Mouse (Mus musculus) neural tube, embryonic 11.5 days (tissue): ENCODE results near the gene Ms4a18. TPM values are rescaled to one million over a fixed set of nuclear protein-coding genes. Genes with fewer than 3 reads are reported as not detected.

ENCODE experiments used
- ATAC-seq: fragments of 200-750 bp; cut with Nextera tagmentation; 2 replicates; pipeline ENCODE4 v1.8.0; 2017; ENCODE audit warnings: moderate number of reproducible peaks, mild to moderate bottlenecking, moderate TSS enrichment, moderate library complexity; ENCODE audit not compliant: insufficient read depth, low FRiP score, low TSS enrichment
- DNase-seq: peaks from one replicate; pipeline ENCODE4 v3.0.0-alpha.2; 2015; ENCODE audit warnings: low spot score
- H3K27ac ChIP-seq: fragments of 300-500 bp; sonication (generic); 2 replicates; pipeline ENCODE4 v1.5.1; 2014; ENCODE audit warnings: low read depth, mild to moderate bottlenecking, low read length
- H3K27me3 ChIP-seq: fragments of 300-500 bp; sonication (generic); 2 replicates; pipeline ENCODE4 v1.6.1; 2014; ENCODE audit warnings: mild to moderate bottlenecking, low read length, mixed read lengths; ENCODE audit not compliant: control insufficient read depth, insufficient read depth
- H3K36me3 ChIP-seq: fragments of 300-500 bp; sonication (generic); 2 replicates; pipeline ENCODE4 v1.6.1; 2014; ENCODE audit warnings: mild to moderate bottlenecking, low read length, moderate library complexity, mixed read lengths; ENCODE audit not compliant: control insufficient read depth, insufficient read depth
- H3K4me1 ChIP-seq: fragments of 300-500 bp; sonication (generic); 2 replicates; pipeline ENCODE4 v1.6.1; 2014; ENCODE audit warnings: low read length, mixed read lengths; ENCODE audit not compliant: control insufficient read depth, insufficient read depth
- H3K4me2 ChIP-seq: fragments of 300-500 bp; sonication (generic); 2 replicates; pipeline ENCODE4 v1.6.1; 2014; ENCODE audit warnings: low read depth, mild to moderate bottlenecking, moderate library complexity
- H3K4me3 ChIP-seq: fragments of 300-500 bp; sonication (generic); 2 replicates; pipeline ENCODE4 v1.5.1; 2014; ENCODE audit warnings: low read depth, low read length
- H3K9ac ChIP-seq: fragments of 300-500 bp; sonication (generic); 2 replicates; pipeline ENCODE4 v1.6.1; 2014; ENCODE audit warnings: mild to moderate bottlenecking, low read length
- H3K9me3 ChIP-seq: fragments of 300-500 bp; sonication (generic); 2 replicates; pipeline ENCODE4 v1.6.1; 2016; ENCODE audit warnings: low read length; ENCODE audit not compliant: control insufficient read depth
- WGBS: fragments of 180-500 bp; shearing (Covaris S2); extraction: QIAGEN DNeasy Blood & Tissue Kit; methylation state at CpG from one replicate; pipeline ENCODE4 v1.1.7; 2014; 5-methylcytosine and 5-hydroxymethylcytosine counted together
- polyA plus RNA-seq: library from polyadenylated mRNA; unstranded; fragments of >200 nt; fragmentation: Nextera tagmentation; extraction: Ambion mirVana; gene quantifications from 2 replicates; pipeline ENCODE4 v1.2.1, GENCODE M21; 2014

Gene Ms4a18
- polyA plus RNA-seq, 1 experiment from 2014 or later, result not detected

DNA sequence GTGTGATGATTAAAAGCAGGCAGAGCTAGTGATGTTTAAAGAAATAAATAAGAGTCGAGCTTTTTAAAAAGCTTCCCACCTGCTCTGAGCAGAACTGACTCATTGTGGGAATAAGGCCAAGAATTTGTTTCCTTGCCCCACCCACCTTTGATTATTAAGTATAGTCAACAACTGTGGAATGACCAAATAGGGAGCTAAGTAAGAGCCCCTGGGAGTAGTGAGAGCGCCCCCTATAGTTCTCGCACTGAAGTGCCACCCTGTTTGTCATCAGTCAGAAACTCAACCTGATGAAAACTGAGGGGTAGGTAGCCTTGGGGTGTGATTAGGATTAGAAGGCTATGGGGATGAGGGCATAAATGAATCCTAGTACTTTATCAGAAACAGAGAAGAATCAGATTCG is 41.5 kb downstream of the Ms4a18 start:
- ATAC-seq, result no peak
- no peak for DNase-seq
- Histone ChIP-seq H3K36me3 (no peaks in the 10 kb centered on the region), H3K9me3 (no peaks in the 10 kb centered on the region), H3K4me1 (no peaks in the 10 kb centered on the region), H3K27ac (no peak overlapping the region), H3K4me2 (no peak overlapping the region), H3K27me3 (no peaks in the 10 kb centered on the region), H3K9ac (no peak overlapping the region), H3K4me3 (no peak overlapping the region)
- 55% methylated on average over 4 of the region's 4 CpGs for WGBS

DNA sequence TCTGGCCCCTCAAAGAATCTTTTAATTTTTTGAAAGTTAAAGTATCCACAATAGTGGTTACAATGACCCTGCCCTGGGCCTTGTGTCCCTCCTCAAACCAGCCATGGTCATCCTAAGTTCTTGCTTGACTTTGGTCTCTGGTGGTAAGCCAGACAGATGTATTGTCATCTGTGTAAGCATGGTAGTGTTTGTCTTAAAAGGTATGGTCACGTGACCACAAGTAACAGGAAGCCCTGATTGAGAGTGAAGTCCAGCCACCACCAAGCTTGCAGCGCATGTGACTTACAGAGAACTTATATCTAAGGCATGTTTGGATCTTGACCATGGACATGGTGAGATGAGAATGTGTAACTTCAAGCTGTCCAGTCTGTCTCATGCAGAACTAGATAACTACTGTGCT is 42.6 kb downstream of the Ms4a18 start:
- ATAC-seq, result no peak
- no peaks in the 10 kb centered on the region for H3K27me3 ChIP-seq

GRCm38 (mm10) chr19:10974238-10974865 is 43.5 kb downstream of the Ms4a18 start, which contains the start of gene Ms4a10:
Gene Ms4a10, minus strand, starts transcription at chr19:10974670.
- no peak within 1 kb of the TSS for H3K27ac ChIP-seq

More for the DNA sequence above, 42.6 kb downstream of the Ms4a18 start:
- no peak for DNase-seq
- no peak overlapping the region for H3K9ac ChIP-seq
- H3K27ac ChIP-seq, result no peak overlapping the region
- 81% methylated on average over 2 of the region's 2 CpGs for WGBS
- no peak overlapping the region for H3K4me3 ChIP-seq
- no peaks in the 10 kb centered on the region for H3K9me3 ChIP-seq
- H3K36me3 ChIP-seq, result no peaks in the 10 kb centered on the region
- H3K4me1 ChIP-seq, result no peaks in the 10 kb centered on the region
- no peak overlapping the region for H3K4me2 ChIP-seq

DNA sequence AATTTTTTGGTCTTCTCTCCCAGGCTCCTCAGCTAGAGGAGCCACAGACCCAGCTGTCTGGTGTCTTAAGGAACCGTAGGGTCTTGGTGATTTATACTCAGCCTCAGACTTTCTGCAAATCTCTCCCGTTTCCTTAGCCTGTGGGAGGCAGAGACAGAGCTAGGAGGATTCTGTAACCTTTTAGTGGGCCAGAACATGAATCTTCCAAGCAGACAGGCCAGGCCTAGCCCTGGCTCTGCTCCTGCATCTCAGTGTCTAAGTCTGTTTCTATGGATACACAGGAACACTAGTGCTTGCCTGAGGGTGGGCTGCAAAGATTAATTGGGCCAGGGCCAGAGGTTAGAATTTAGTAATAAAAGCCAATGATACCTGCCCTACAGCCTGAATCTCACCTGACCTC is 44.6 kb downstream of the Ms4a18 start:
- H3K4me1 ChIP-seq, result no peaks in the 10 kb centered on the region
- no peak overlapping the region for H3K9ac ChIP-seq
- ATAC-seq, result no peak
- H3K27me3 ChIP-seq, result no peaks in the 10 kb centered on the region
- WGBS, result 40% methylated on average over 2 of the region's 2 CpGs
- H3K4me2 ChIP-seq, result no peak overlapping the region
- H3K9me3 ChIP-seq, result no peaks in the 10 kb centered on the region
- no peak overlapping the region for H3K27ac ChIP-seq
- no peak overlapping the region for H3K4me3 ChIP-seq
- H3K36me3 ChIP-seq, result no peaks in the 10 kb centered on the region
- DNase-seq, result no peak

More at GRCm38 (mm10) chr19:10974238-10974865, 43.5 kb downstream of the Ms4a18 start, which contains the start of gene Ms4a10:
- H3K36me3 ChIP-seq, result no peaks in the 10 kb centered on the region
- ATAC-seq (no peak), DNase-seq (no peak)
- H3K9ac ChIP-seq, result no peak within 1 kb of the TSS
- 44% methylated on average over 4 of the region's 4 CpGs for WGBS
- no peaks in the 10 kb centered on the region for H3K9me3 ChIP-seq
- no peaks in the 10 kb centered on the region for H3K27me3 ChIP-seq
- H3K4me3 ChIP-seq, result no peak within 1 kb of the TSS
- no peak within 1 kb of the TSS for H3K4me2 ChIP-seq
- no peaks in the 10 kb centered on the region for H3K4me1 ChIP-seq

GRCm38 (mm10) chr19:10972660-10973059 is 45.2 kb downstream of the Ms4a18 start:
- Histone ChIP-seq H3K9ac (no peak overlapping the region), H3K27ac (no peak overlapping the region), H3K27me3 (no peaks in the 10 kb centered on the region), H3K4me3 (no peak overlapping the region), H3K36me3 (no peaks in the 10 kb centered on the region), H3K4me1 (no peaks in the 10 kb centered on the region), H3K4me2 (no peak overlapping the region), H3K9me3 (no peaks in the 10 kb centered on the region)
- DNase-seq (no peak), ATAC-seq (no peak)
- WGBS, result 61% methylated on average over 3 of the region's 3 CpGs

DNA sequence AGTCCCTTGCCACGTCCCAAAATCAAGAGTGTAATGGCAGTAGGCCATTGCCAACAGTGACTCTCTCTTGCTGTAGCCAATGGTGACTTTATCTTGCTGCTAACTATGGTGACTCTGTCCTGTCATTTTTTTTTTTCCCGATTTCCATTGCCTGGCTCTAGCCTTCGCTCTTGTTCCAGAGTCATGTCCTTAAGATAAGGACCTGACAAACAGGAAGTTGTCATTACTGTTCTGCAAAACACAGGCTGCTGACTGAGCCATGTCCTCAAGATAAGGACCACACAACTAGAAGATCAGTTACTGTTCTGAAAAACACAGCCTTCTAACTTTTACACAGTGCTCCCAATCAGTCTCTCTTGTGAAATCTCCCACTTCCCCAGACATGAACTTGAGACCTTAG is 47.4 kb downstream of the Ms4a18 start:
- Histone ChIP-seq H3K36me3 (no peaks in the 10 kb centered on the region), H3K9ac (no peak overlapping the region), H3K9me3 (no peaks in the 10 kb centered on the region), H3K27me3 (no peaks in the 10 kb centered on the region), H3K4me1 (no peaks in the 10 kb centered on the region), H3K27ac (no peak overlapping the region), H3K4me2 (no peak overlapping the region), H3K4me3 (no peak overlapping the region)
- 82% methylated on average over 3 of the region's 3 CpGs for WGBS
- no peak for DNase-seq
- no peak for ATAC-seq

- Histone ChIP-seq H3K36me3 (no peaks in the 10 kb centered on the region), H3K4me1 (no peaks in the 10 kb centered on the region), H3K4me3 (no peak overlapping the region), H3K4me2 (no peak overlapping the region), H3K9me3 (no peaks in the 10 kb centered on the region), H3K9ac (no peak overlapping the region), H3K27ac (no peak overlapping the region), H3K27me3 (no peaks in the 10 kb centered on the region)
- WGBS, result 90% methylated on average over 7 of the region's 7 CpGs
- ATAC-seq, result no peak
- DNase-seq, result no peak
Measured at GRCm38 (mm10) chr19:10968578-10968977, 49.3 kb downstream of the Ms4a18 start.

- Histone ChIP-seq H3K9me3 (no peaks in the 10 kb centered on the region), H3K36me3 (no peaks in the 10 kb centered on the region), H3K27me3 (no peaks in the 10 kb centered on the region), H3K4me2 (no peak overlapping the region), H3K27ac (no peak overlapping the region), H3K9ac (no peak overlapping the region), H3K4me3 (no peak overlapping the region), H3K4me1 (no peaks in the 10 kb centered on the region)
- DNase-seq (no peak), ATAC-seq (no peak)
- WGBS, result 87% methylated on average over 7 of the region's 7 CpGs
Measured at GRCm38 (mm10) chr19:10965721-10966120, 52.1 kb downstream of the Ms4a18 start.

- ATAC-seq, result 0 out of 2 replicates have a peak, but pooled peaks have one; percentile 6
- Histone ChIP-seq H3K27ac (no peak overlapping the region), H3K4me3 (no peak overlapping the region), H3K9ac (no peak overlapping the region), H3K9me3 (no peaks in the 10 kb centered on the region), H3K36me3 (no peaks in the 10 kb centered on the region), H3K4me1 (no peaks in the 10 kb centered on the region), H3K27me3 (no peaks in the 10 kb centered on the region), H3K4me2 (no peak overlapping the region)
- 51% methylated on average over 12 of the region's 12 CpGs for WGBS
- DNase-seq, result no peak
Measured at GRCm38 (mm10) chr19:10959978-10960346, 57.9 kb downstream of the Ms4a18 start.
